Mouse (Mus musculus) G1E (cell line): ENCODE results near the gene Mthfs.
"Not testable (repeated sequence)": the region's sequence is repeated elsewhere in the genome, so short reads cannot be mapped to it uniquely, and the experiment has no call there.

Experiments
- CTCF ChIP-seq: IDR thresholded peaks from 2 replicates; pipeline ENCODE4 v1.5.1; 2012; ENCODE audit warnings: low read depth, low read length, inconsistent platforms, mixed read lengths
- GATA1 ChIP-seq: IDR thresholded peaks from 2 replicates; pipeline ENCODE4 v1.6.1; 2012; ENCODE audit warnings: borderline replicate concordance, low read length, inconsistent platforms, mixed read lengths
- POLR2AphosphoS5 ChIP-seq: IDR thresholded peaks from 2 replicates; pipeline ENCODE4 v1.6.1; 2012; ENCODE audit warnings: low read depth, low read length, inconsistent platforms; ENCODE audit not compliant: insufficient replicate concordance

DNA sequence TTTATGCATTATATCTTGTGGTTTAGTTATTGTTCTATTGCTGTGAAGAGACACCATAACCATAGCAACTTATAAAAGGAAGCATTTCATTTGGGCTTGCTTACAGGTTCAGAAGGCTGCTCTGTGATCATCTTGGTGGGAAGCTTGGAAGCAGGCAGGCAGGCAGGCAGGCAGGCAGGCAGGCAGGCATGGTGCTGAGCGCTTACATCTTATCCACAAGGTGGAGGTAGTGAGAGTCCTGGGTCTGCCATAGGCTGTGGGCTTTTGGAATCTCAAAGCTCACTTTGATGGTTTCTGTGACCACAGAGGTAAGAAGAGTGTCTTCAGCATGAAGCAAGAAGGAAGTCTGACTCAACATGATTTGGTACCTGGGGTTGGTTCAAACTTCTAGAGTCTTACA is 2.0 kb downstream of the Mthfs start:
- not testable (repeated sequence) for TF ChIP-seq CTCF, GATA1, POLR2AphosphoS5
